Comparison of ENCODE assay signal across 8 mouse cellular contexts in the genomic region with DNA sequence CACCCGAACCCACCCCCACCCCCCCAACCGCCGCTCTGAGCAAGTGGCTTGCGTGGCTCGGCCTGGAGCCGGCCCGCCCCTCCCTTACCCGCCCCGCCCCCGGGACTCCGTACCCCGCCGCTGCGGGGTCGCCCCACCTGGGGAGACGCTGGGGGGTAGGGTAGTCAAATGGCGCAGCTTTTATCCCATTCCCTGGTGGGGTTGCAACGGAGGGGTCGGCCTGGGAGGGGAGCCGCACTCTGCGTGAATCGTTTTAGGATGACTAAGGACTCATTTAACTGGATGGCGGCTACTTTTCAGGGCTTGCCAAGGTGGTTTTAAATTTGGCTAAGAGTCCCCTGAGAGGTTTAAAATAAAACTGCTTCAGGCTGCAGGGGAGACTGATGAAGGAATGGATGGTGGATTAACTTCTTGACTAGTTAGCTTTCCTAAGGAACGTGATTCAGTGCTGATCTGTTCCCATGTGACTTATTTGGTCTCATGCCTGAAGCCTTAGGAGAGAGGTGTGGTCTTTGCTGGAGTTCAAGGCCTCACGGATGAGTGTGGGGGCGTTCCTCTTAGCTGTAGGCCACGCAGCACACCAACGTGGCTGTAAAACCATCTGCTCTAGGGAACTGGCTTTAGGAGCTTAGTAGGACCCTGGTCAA. TPM values are rescaled to one million over a fixed set of nuclear protein-coding genes. Genes with fewer than 3 reads are reported as not detected.
DNase-seq lines count a peak whose midpoint lies in the region; ATAC-seq and TF ChIP-seq lines count a peak whose summit lies in the region.

No protein-coding gene starts in this region.

- peak; percentile 74 to 90 for DNase-seq in adrenal gland, adult (ENCODE audit: inconsistent age in 2 of 2, low spot score in 1 of 2)
- no peak for DNase-seq in adrenal gland, adult 8-10 months
- peak; percentile 92 for DNase-seq in ES-CJ7 (ENCODE audit: low read depth, low spot score)
- peak; percentile 76 for DNase-seq in kidney, adult 11 months
- DNase-seq in thymus, postnatal 0 days (ENCODE audit: low spot score) = no peak

- H3K4me2 ChIP-seq in forebrain, embryonic 13.5 days = peak overlapping the region; percentile 95
- H3K4me2 ChIP-seq in lung, embryonic 16.5 days (ENCODE audit: low read depth, low read length) = peak overlapping the region; percentile 91

- peaks cover 36% of the 10 kb centered on the region for H3K27me3 ChIP-seq in forebrain, embryonic 13.5 days
- no peaks in the 10 kb centered on the region for H3K27me3 ChIP-seq in lung, embryonic 16.5 days (ENCODE audit: control insufficient read depth, insufficient read depth, low read depth, low read length)
- H3K27me3 ChIP-seq in testis, adult 2 months (ENCODE audit: control insufficient read depth, insufficient read depth, low read length) = peaks cover 3% of the 10 kb centered on the region

- no peaks in the 10 kb centered on the region for H3K9me3 ChIP-seq in forebrain, embryonic 13.5 days (replicated peaks)
- H3K9me3 ChIP-seq in lung, embryonic 16.5 days (ENCODE audit: control insufficient read depth, low read length) = no peaks in the 10 kb centered on the region

- peak overlapping the region; percentile 65 for H3K9ac ChIP-seq in forebrain, embryonic 13.5 days
- peak overlapping the region; percentile 74 for H3K9ac ChIP-seq in lung, embryonic 16.5 days (ENCODE audit: low read length)

- WGBS in forebrain, embryonic 13.5 days = 4% methylated on average over 27 of the region's 28 CpGs
- 5% methylated on average over 26 of the region's 28 CpGs for WGBS in lung, embryonic 16.5 days

- H3K36me3 ChIP-seq in forebrain, embryonic 13.5 days (ENCODE audit: poor library complexity, severe bottlenecking) = no peaks in the 10 kb centered on the region
- no peaks in the 10 kb centered on the region for H3K36me3 ChIP-seq in lung, embryonic 16.5 days (ENCODE audit: control insufficient read depth, insufficient read depth, low read length)
- no peaks in the 10 kb centered on the region for H3K36me3 ChIP-seq in testis, adult 2 months (ENCODE audit: control insufficient read depth, insufficient read depth, low read length)

- no peak for TF ChIP-seq POLR2A in testis, adult 2 months (IDR thresholded peaks at IDR 0.05; ENCODE audit: control insufficient read depth, low read depth, low read length)

- peaks cover 25% of the 10 kb centered on the region for H3K4me1 ChIP-seq in forebrain, embryonic 13.5 days
- H3K4me1 ChIP-seq in lung, embryonic 16.5 days (replicated peaks; ENCODE audit: control insufficient read depth, insufficient read depth, low read length) = peaks cover 12% of the 10 kb centered on the region
- H3K4me1 ChIP-seq in testis, adult 2 months (ENCODE audit: control insufficient read depth, insufficient read depth, low read length) = peaks cover 13% of the 10 kb centered on the region

- ATAC-seq in forebrain, embryonic 13.5 days = no peak
- no peak for ATAC-seq in lung, embryonic 16.5 days (ENCODE audit: low read depth)

- TF ChIP-seq CTCF in testis, adult 2 months (IDR thresholded peaks at IDR 0.05; ENCODE audit: control insufficient read depth, insufficient read depth, insufficient replicate concordance, low read depth, low read length) = no peak

- H3K4me3 ChIP-seq in forebrain, embryonic 13.5 days = peak overlapping the region; percentile 53
- H3K4me3 ChIP-seq in lung, embryonic 16.5 days (ENCODE audit: low read length) = peak overlapping the region; percentile 66
- H3K4me3 ChIP-seq in testis, adult 2 months (ENCODE audit: control insufficient read depth, low read depth, low read length) = peak overlapping the region; percentile 97

- no peak overlapping the region for H3K27ac ChIP-seq in forebrain, embryonic 13.5 days
- H3K27ac ChIP-seq in lung, embryonic 16.5 days (ENCODE audit: low read length) = peak overlapping the region; percentile 90
- H3K27ac ChIP-seq in testis, adult 2 months (ENCODE audit: control insufficient read depth, insufficient read depth, low read depth, low read length) = peak overlapping the region; percentile 32

RNA-seq across cellular contexts. Expression of a gene that starts 1.5 kb away (rescaled TPM):
- 10 to 100 TPM; 57.6 to 89.0 (median 71.0) TPM for total RNA-seq in adrenal gland, adult 8-10 months (2022)
- 0.97 and 1.0 TPM in 2 replicates for polyA plus RNA-seq in forebrain, embryonic 13.5 days (2015; fragmentation: Nextera tagmentation; extraction: Ambion mirVana)
- 6.3 and 6.6 TPM in 2 replicates for polyA plus RNA-seq in lung, embryonic 16.5 days (2015; fragmentation: Nextera tagmentation; extraction: Ambion mirVana)
- 19.7 and 21.4 TPM in 2 replicates for polyA plus RNA-seq in testis, adult 2 months (2012; rRNA removed)
- polyA plus RNA-seq in thymus, postnatal 0 days (2015; fragmentation: Nextera tagmentation; extraction: Ambion mirVana) = 2.7 and 2.8 TPM in 2 replicates

Comparison
In these comparisons a context has a peak if more than half of its experiments do, and no peak if none do; other contexts are left out.
1. DNase-seq: peak in adrenal gland, adult (2 of 2), ES-CJ7 (single experiment) and kidney, adult 11 months (single experiment); none in adrenal gland, adult 8-10 months (single experiment) and thymus, postnatal 0 days (single experiment).
2. Peak in every context shown above with its lines, with median percentiles within 50 percentile points of each other: H3K4me3 ChIP-seq.